Mouse (Mus musculus): ENCODE data around the gene Krt84. TPM values are rescaled to one million over a fixed set of nuclear protein-coding genes. Genes with fewer than 3 reads are reported as not detected.

Gene Krt84
- total RNA-seq, 1 experiment: not detected

DNA sequence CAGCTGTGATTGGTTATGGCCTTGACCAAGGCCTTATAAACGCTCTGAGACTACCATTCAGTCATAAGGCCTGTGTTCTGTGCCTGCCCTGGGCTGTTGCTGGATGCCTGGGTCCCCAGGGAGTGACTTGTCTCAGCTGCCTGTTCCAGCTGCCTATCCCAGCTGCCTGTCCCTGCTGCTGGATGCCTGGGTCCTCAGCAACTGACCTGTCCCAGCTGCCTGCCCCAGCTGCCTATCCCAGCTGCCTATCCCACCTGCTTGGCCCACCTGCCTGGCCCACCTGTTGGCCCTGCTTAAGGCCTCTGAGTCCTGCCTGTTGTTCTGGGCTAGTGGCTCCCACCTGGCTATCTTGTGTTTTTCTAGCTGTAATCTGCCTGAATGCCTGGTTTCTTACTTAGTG is 38.4 kb downstream of the Krt84 start:
- no peaks in the 10 kb centered on the region for H3K36me3 ChIP-seq (ENCODE audit: control insufficient read depth, insufficient read depth, low read length, poor library complexity, severe bottlenecking)
- TF ChIP-seq CHD2 (IDR thresholded peaks at IDR 0.05; ENCODE audit: low read depth, low read length): no peak
- TF ChIP-seq ZNF384 (IDR thresholded peaks at IDR 0.05; ENCODE audit: low read depth, low read length): no peak
- TF ChIP-seq HCFC1 (IDR thresholded peaks at IDR 0.05; ENCODE audit: borderline replicate concordance, insufficient read depth, low read length): no peak
- no peak for TF ChIP-seq ZC3H11A (IDR thresholded peaks at IDR 0.05; ENCODE audit: borderline replicate concordance, low read depth, low read length)
- TF ChIP-seq MAFK (IDR thresholded peaks at IDR 0.05; ENCODE audit: insufficient read depth, low read depth, low read length): no peak
- H3K9me3 ChIP-seq (ENCODE audit: control insufficient read depth, insufficient read depth, low read depth, low read length): no peaks in the 10 kb centered on the region
- in situ Hi-C loops (cut with MboI; ENCODE audit: low sequenced_read_pairs in 2 of 2, unreplicated experiment in 2 of 2): no loop called here
- no peak for DNase-seq (ENCODE audit: low read depth, low spot score)
- H3K4me1 ChIP-seq (ENCODE audit: control insufficient read depth in 2 of 2, insufficient read depth in 2 of 2, low read length in 2 of 2, poor library complexity in 1 of 2): no peaks in the 10 kb centered on the region
- H3K9ac ChIP-seq (ENCODE audit: insufficient read depth, low read depth, low read length, poor library complexity, severe bottlenecking): no peak overlapping the region
- no peak overlapping the region for H3K27ac ChIP-seq (ENCODE audit: insufficient read depth, low read depth, low read length, poor library complexity, severe bottlenecking)
- no peak overlapping the region for H3K4me3 ChIP-seq (ENCODE audit: insufficient read depth in 1 of 2, low read depth in 1 of 2, low read length in 2 of 2, poor library complexity in 1 of 2, severe bottlenecking in 1 of 2)

DNA sequence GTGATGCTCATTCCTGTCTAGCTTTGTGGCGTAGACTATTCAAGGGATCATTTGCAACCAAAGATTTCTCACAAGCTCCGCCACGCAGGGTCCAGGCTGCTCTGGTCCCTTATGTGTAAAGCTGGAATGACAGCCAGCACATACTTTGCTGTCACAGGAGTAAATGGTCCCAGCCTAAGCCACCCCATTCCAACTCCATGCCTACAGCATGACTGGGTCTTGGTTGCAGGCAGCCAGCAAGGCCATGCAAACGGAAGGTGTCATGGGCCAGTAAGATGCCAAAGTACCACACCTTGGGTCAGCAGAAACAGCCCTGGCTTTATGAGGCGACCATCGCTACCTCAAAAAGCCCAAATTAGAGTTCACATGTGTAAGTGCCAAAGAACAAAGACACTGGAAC is 38.9 kb downstream of the Krt84 start:
- Histone ChIP-seq H3K9me3 (ENCODE audit: control insufficient read depth, insufficient read depth, low read depth, low read length) (no peaks in the 10 kb centered on the region), H3K4me1 (ENCODE audit: control insufficient read depth in 2 of 2, insufficient read depth in 2 of 2, low read length in 2 of 2, poor library complexity in 1 of 2) (no peaks in the 10 kb centered on the region), H3K27ac (ENCODE audit: insufficient read depth, low read depth, low read length, poor library complexity, severe bottlenecking) (no peak overlapping the region), H3K4me3 (ENCODE audit: insufficient read depth in 1 of 2, low read depth in 1 of 2, low read length in 2 of 2, poor library complexity in 1 of 2, severe bottlenecking in 1 of 2) (no peak overlapping the region), H3K9ac (ENCODE audit: insufficient read depth, low read depth, low read length, poor library complexity, severe bottlenecking) (no peak overlapping the region), H3K36me3 (ENCODE audit: control insufficient read depth, insufficient read depth, low read length, poor library complexity, severe bottlenecking) (no peaks in the 10 kb centered on the region)
- in situ Hi-C loops (cut with MboI; ENCODE audit: low sequenced_read_pairs in 2 of 2, unreplicated experiment in 2 of 2): no loop called here
- DNase-seq (ENCODE audit: low read depth, low spot score): no peak
- TF ChIP-seq HCFC1 (IDR thresholded peaks at IDR 0.05; ENCODE audit: borderline replicate concordance, insufficient read depth, low read length) (no peak), ZC3H11A (IDR thresholded peaks at IDR 0.05; ENCODE audit: borderline replicate concordance, low read depth, low read length) (no peak), CHD2 (IDR thresholded peaks at IDR 0.05; ENCODE audit: low read depth, low read length) (no peak), MAFK (IDR thresholded peaks at IDR 0.05; ENCODE audit: insufficient read depth, low read depth, low read length) (no peak), ZNF384 (IDR thresholded peaks at IDR 0.05; ENCODE audit: low read depth, low read length) (no peak)

DNA sequence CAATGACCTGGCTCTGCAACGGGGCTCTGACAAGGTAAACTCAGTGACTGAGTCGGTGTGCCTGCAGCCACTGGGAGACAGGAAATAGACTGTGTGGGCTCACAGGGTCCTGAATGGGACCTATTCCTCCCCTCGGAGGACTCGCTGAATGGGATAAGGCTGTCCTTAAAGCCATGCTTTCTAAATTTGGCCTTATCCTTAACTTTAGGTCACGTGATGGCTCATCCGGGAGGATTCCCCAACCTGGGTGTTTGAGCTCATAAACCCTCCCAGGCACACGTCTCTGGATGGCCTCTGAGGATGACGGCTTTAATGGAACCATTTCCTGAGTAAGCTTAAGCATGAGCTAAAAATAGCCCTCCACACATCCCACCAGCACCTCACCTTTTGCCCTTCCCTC is 39.9 kb downstream of the Krt84 start:
- Histone ChIP-seq H3K9ac (ENCODE audit: insufficient read depth, low read depth, low read length, poor library complexity, severe bottlenecking) (no peak overlapping the region), H3K9me3 (ENCODE audit: control insufficient read depth, insufficient read depth, low read depth, low read length) (no peaks in the 10 kb centered on the region), H3K36me3 (ENCODE audit: control insufficient read depth, insufficient read depth, low read length, poor library complexity, severe bottlenecking) (no peaks in the 10 kb centered on the region), H3K4me3 (ENCODE audit: insufficient read depth in 1 of 2, low read depth in 1 of 2, low read length in 2 of 2, poor library complexity in 1 of 2, severe bottlenecking in 1 of 2) (no peak overlapping the region), H3K4me1 (ENCODE audit: control insufficient read depth in 2 of 2, insufficient read depth in 2 of 2, low read length in 2 of 2, poor library complexity in 1 of 2) (no peaks in the 10 kb centered on the region), H3K27ac (ENCODE audit: insufficient read depth, low read depth, low read length, poor library complexity, severe bottlenecking) (no peak overlapping the region)
- DNase-seq (ENCODE audit: low read depth, low spot score): no peak
- TF ChIP-seq CHD2 (IDR thresholded peaks at IDR 0.05; ENCODE audit: low read depth, low read length) (no peak), HCFC1 (IDR thresholded peaks at IDR 0.05; ENCODE audit: borderline replicate concordance, insufficient read depth, low read length) (no peak), ZNF384 (IDR thresholded peaks at IDR 0.05; ENCODE audit: low read depth, low read length) (no peak), MAFK (IDR thresholded peaks at IDR 0.05; ENCODE audit: insufficient read depth, low read depth, low read length) (no peak), ZC3H11A (IDR thresholded peaks at IDR 0.05; ENCODE audit: borderline replicate concordance, low read depth, low read length) (no peak)
- in situ Hi-C loops (cut with MboI; ENCODE audit: low sequenced_read_pairs in 2 of 2, unreplicated experiment in 2 of 2): no loop called here

- Histone ChIP-seq H3K27ac (ENCODE audit: insufficient read depth, low read depth, low read length, poor library complexity, severe bottlenecking) (no peak within 1 kb of the TSS), H3K9ac (ENCODE audit: insufficient read depth, low read depth, low read length, poor library complexity, severe bottlenecking) (no peak within 1 kb of the TSS), H3K4me3 (ENCODE audit: insufficient read depth in 1 of 2, low read depth in 1 of 2, low read length in 2 of 2, poor library complexity in 1 of 2, severe bottlenecking in 1 of 2) (no peak within 1 kb of the TSS), H3K4me1 (ENCODE audit: control insufficient read depth in 2 of 2, insufficient read depth in 2 of 2, low read length in 2 of 2, poor library complexity in 1 of 2) (no peaks in the 10 kb centered on the region), H3K9me3 (ENCODE audit: control insufficient read depth, insufficient read depth, low read depth, low read length) (no peaks in the 10 kb centered on the region), H3K36me3 (ENCODE audit: control insufficient read depth, insufficient read depth, low read length, poor library complexity, severe bottlenecking) (no peaks in the 10 kb centered on the region)
- in situ Hi-C loops (cut with MboI; ENCODE audit: low sequenced_read_pairs in 2 of 2, unreplicated experiment in 2 of 2): no loop called here
- TF ChIP-seq MAFK (IDR thresholded peaks at IDR 0.05; ENCODE audit: insufficient read depth, low read depth, low read length): no peak
- no peak for TF ChIP-seq HCFC1 (IDR thresholded peaks at IDR 0.05; ENCODE audit: borderline replicate concordance, insufficient read depth, low read length)
- no peak for TF ChIP-seq ZNF384 (IDR thresholded peaks at IDR 0.05; ENCODE audit: low read depth, low read length)
- TF ChIP-seq ZC3H11A (IDR thresholded peaks at IDR 0.05; ENCODE audit: borderline replicate concordance, low read depth, low read length): no peak
- TF ChIP-seq CHD2 (IDR thresholded peaks at IDR 0.05; ENCODE audit: low read depth, low read length): no peak
- no peak for DNase-seq (ENCODE audit: low read depth, low spot score)
Observed at GRCm38 (mm10) chr15:101491431-101491830, 41.2 kb downstream of the Krt84 start, which contains the start of gene Krt83. TSS of gene Krt83 (minus strand) at chr15:101491512.

All from ES-E14 (cell line).